Mouse (Mus musculus) liver, embryonic 16.5 days (tissue): ENCODE data around the gene Lsamp. TPM values are rescaled to one million over a fixed set of nuclear protein-coding genes. Genes with fewer than 3 reads are reported as not detected.

Experiments
- ATAC-seq: fragments of 200-750 bp; cut with Nextera tagmentation; 2 replicates; pipeline ENCODE4 v1.8.0; 2017; ENCODE audit warnings: low read depth, mild to moderate bottlenecking, moderate number of reproducible peaks, moderate library complexity
- H3K27ac ChIP-seq: fragments of 300-500 bp; sonication (generic); 2 replicates; pipeline ENCODE4 v1.5.1; 2014; ENCODE audit warnings: mild to moderate bottlenecking, low read length
- H3K27me3 ChIP-seq: fragments of 300-500 bp; sonication (generic); 2 replicates; pipeline ENCODE4 v1.6.1; 2014; ENCODE audit warnings: low read depth, low read length, mixed read lengths; ENCODE audit not compliant: control insufficient read depth, insufficient read depth
- H3K36me3 ChIP-seq: fragments of 300-500 bp; sonication (generic); 2 replicates; pipeline ENCODE4 v1.6.1; 2014; ENCODE audit warnings: mild to moderate bottlenecking; ENCODE audit not compliant: control insufficient read depth, insufficient read depth
- H3K4me1 ChIP-seq: fragments of 300-500 bp; sonication (generic); 2 replicates; pipeline ENCODE4 v1.6.1; 2014; ENCODE audit warnings: low read depth, low read length, mixed read lengths; ENCODE audit not compliant: control insufficient read depth
- H3K4me2 ChIP-seq: fragments of 300-500 bp; sonication (generic); 2 replicates; pipeline ENCODE4 v1.6.1; 2014; ENCODE audit warnings: low read depth, low read length, mixed read lengths
- H3K4me3 ChIP-seq: fragments of 300-500 bp; sonication (generic); 2 replicates; pipeline ENCODE4 v1.5.1; 2014; ENCODE audit warnings: low read depth, mild to moderate bottlenecking, low read length
- H3K9ac ChIP-seq: fragments of 300-500 bp; sonication (generic); 2 replicates; pipeline ENCODE4 v1.6.1; 2014; ENCODE audit warnings: low read depth, low read length
- H3K9me3 ChIP-seq: fragments of 300-500 bp; sonication (generic); replicated peaks from 2 replicates; pipeline ENCODE4 v1.6.1; 2016; ENCODE audit warnings: low read length; ENCODE audit not compliant: control insufficient read depth
- WGBS: fragments of 180-500 bp; shearing (Covaris S2); extraction: QIAGEN DNeasy Blood & Tissue Kit; methylation state at CpG from one replicate; pipeline ENCODE4 v1.1.7; 2014; ENCODE audit not compliant: insufficient replicate concordance; 5-methylcytosine and 5-hydroxymethylcytosine counted together
- polyA plus RNA-seq: library from polyadenylated mRNA; unstranded; fragments of >200 nt; fragmentation: Nextera tagmentation; extraction: Ambion mirVana; gene quantifications from 2 replicates; pipeline ENCODE4 v1.2.1, GENCODE M21; 2015

Lsamp gene
- polyA plus RNA-seq, 1 experiment from 2014 or later, result 0.15 TPM

DNA sequence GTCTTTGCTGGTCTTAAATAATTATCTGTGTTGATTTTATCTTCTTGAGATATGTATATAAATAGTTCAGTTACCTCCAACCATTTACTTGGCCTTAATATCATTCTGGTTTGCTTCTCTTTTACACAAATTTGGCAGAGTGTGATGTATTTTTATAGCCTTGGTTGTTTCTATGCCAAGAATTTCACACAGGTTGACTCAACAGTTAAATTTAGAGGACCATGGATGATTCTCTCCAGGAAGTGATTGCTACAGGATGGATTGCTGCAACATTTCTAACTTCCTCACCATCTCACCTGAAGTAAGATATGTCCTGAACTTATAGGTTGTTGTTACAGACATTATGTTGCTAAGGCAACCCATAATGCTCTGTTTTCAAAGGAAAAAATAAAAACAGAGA is 882.6 kb downstream of the Lsamp start:
- no peak overlapping the region for H3K9ac ChIP-seq
- H3K9me3 ChIP-seq, result no peaks in the 10 kb centered on the region
- no peak overlapping the region for H3K27ac ChIP-seq
- H3K4me2 ChIP-seq, result no peak overlapping the region
- ATAC-seq, result no peak
- no peaks in the 10 kb centered on the region for H3K36me3 ChIP-seq
- no peaks in the 10 kb centered on the region for H3K4me1 ChIP-seq
- no peak overlapping the region for H3K4me3 ChIP-seq
- no peaks in the 10 kb centered on the region for H3K27me3 ChIP-seq

DNA sequence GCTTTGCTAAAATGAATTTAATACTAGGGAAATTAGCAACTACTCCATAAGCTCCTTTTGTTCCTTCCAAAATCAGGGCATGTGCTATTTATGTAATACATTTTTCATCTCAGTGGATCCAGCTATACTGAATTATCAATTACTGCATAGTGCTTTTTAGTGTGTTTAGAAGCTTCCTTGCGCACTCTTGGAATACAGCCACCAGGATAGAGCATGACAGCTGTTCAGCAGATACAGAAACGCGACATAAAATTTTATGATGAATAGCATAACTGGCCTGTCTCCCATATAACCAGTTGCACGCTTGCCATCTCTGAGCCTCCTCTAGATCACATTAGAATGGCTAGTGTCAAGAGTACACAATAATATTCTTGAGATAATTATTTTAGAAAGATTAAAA is 894.1 kb downstream of the Lsamp start:
- H3K4me1 ChIP-seq, result no peaks in the 10 kb centered on the region
- WGBS, result 63% methylated on average over 4 of the region's 4 CpGs
- H3K36me3 ChIP-seq, result no peaks in the 10 kb centered on the region

DNA sequence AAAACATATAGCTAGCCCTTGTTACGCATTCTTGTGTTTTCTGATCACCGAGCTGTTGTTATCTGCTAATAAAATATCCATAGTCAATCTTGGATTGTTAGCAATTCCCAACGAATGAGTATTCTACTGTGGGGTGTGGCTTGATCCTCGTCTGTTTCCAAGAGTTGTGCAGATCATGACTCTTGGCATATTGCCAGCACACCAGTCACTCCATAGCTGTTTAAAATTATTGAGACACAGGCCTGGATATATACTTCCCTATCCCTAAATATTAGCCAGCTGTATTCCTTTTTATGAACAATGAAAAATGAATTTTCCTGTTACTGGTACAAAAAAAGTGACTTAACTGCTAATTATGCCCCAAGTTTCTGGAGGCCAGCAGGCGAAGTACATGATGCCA is 897.8 kb downstream of the Lsamp start:
- H3K36me3 ChIP-seq, result no peaks in the 10 kb centered on the region
- H3K27me3 ChIP-seq, result no peaks in the 10 kb centered on the region
- H3K9me3 ChIP-seq, result no peaks in the 10 kb centered on the region
- H3K9ac ChIP-seq, result no peak overlapping the region
- no peak overlapping the region for H3K4me3 ChIP-seq
- no peaks in the 10 kb centered on the region for H3K4me1 ChIP-seq
- no peak for ATAC-seq
- no peak overlapping the region for H3K4me2 ChIP-seq
- H3K27ac ChIP-seq, result no peak overlapping the region
- WGBS, result 51% methylated on average over 5 of the region's 5 CpGs

More for the DNA sequence above, 894.1 kb downstream of the Lsamp start:
- no peak for ATAC-seq
- Histone ChIP-seq H3K4me2 (no peak overlapping the region), H3K9ac (no peak overlapping the region), H3K9me3 (no peaks in the 10 kb centered on the region), H3K4me3 (no peak overlapping the region), H3K27ac (no peak overlapping the region), H3K27me3 (no peaks in the 10 kb centered on the region)

DNA sequence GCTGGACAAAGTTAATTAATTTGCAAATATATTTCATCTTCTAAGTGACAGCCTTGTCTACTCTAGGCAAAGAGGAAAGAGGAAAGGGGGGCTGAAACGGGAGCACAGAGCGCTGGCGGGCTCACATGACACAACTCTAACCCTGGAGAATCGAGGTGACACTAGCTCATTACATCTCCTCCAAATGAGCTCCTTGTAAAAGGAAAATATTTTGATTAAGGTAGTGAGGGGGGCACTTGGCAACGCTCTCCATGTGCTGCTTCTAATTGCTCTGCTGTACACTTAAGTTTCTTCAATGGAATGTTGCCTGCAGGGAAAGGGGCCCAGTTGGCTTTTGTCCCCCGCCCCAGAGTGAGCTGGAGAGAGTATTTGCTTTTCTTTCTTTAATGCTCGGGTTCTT is 907.2 kb downstream of the Lsamp start:
- ATAC-seq, result no peak
- H3K4me2 ChIP-seq, result no peak overlapping the region
- WGBS, result 42% methylated on average over 7 of the region's 7 CpGs
- H3K9me3 ChIP-seq, result no peaks in the 10 kb centered on the region
- no peak overlapping the region for H3K27ac ChIP-seq
- no peak overlapping the region for H3K4me3 ChIP-seq
- H3K4me1 ChIP-seq, result no peaks in the 10 kb centered on the region
- H3K9ac ChIP-seq, result no peak overlapping the region
- no peaks in the 10 kb centered on the region for H3K27me3 ChIP-seq
- no peaks in the 10 kb centered on the region for H3K36me3 ChIP-seq

DNA sequence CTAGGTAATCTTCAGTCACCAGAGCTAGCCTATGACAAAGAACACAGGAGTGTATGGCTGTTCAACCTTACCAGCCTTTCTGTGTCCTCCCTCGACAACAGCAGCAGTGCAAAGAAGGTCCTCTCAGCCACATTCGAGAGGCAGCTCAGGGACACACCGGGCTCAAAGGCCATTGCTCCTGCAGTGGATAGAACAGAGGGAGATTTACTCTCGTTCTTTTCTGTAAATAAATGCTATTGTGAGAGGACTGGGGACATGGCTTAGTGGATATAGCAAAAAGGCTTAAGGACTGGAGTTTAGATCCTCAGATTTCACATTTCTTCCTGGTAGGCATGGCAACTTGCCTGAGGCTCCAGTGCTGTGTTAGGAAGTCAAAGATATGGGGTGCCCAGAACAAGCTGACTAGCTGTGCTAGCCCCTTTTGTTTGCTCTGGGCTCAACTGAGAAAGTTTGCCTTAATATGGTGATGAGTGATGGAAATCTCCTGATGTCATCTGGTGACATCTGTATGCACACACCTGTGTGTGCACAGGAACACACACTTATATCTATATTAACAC is 913.7 kb downstream of the Lsamp start:
- no peak for ATAC-seq
- Histone ChIP-seq H3K4me2 (no peak overlapping the region), H3K36me3 (no peaks in the 10 kb centered on the region), H3K9me3 (no peaks in the 10 kb centered on the region), H3K9ac (no peak overlapping the region), H3K27ac (no peak overlapping the region), H3K4me3 (no peak overlapping the region), H3K27me3 (no peaks in the 10 kb centered on the region), H3K4me1 (no peaks in the 10 kb centered on the region)
- 48% methylated on average over 4 of the region's 4 CpGs for WGBS

DNA sequence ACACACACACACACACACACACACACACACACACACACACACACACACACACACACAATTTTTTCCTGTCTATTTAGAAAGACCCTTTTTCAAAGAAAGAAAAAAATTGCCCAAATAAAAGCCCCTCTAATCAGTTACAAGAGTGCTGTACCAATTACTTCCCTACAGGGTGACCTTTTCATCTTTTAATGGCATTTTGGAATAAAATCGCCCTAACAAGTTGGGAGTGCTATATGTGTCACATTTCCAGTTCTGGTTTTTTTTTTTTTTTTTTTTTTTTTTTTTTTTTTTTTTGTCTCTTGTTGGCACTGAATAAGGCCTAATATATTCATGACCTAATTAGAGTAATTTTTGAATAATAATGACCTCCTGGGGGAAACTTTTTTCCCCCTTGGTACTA is 923.7 kb downstream of the Lsamp start:
- 56% methylated on average over 1 of the region's 1 CpGs for WGBS
- no peaks in the 10 kb centered on the region for H3K36me3 ChIP-seq
- no peak for ATAC-seq
- H3K27ac ChIP-seq, result no peak overlapping the region
- H3K4me1 ChIP-seq, result no peaks in the 10 kb centered on the region
- H3K9ac ChIP-seq, result no peak overlapping the region
- no peaks in the 10 kb centered on the region for H3K9me3 ChIP-seq
- H3K27me3 ChIP-seq, result no peaks in the 10 kb centered on the region
- H3K4me3 ChIP-seq, result no peak overlapping the region
- no peak overlapping the region for H3K4me2 ChIP-seq

DNA sequence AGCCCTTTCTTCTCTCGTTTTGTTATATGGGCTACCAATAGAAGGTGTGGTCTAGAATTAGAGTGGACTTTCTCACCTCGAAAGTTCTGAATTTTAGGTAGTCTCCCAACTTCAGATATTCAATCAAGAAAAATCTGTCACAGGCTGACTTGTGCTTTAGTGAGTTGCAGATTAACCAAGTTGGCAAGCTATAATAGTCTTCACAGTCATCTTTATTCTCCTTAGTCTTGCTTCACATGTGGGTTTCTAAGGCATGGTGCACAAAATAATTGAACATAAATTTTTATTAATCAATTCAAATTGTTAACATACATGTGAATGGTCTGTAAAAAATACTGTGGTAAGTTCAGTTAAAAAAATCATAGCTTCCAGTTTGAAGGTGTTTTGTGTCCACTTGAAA is 930.0 kb downstream of the Lsamp start:
- WGBS, result 52% methylated on average over 2 of the region's 2 CpGs
- Histone ChIP-seq H3K9ac (no peak overlapping the region), H3K27ac (no peak overlapping the region), H3K27me3 (no peaks in the 10 kb centered on the region), H3K4me1 (no peaks in the 10 kb centered on the region), H3K4me3 (no peak overlapping the region), H3K9me3 (no peaks in the 10 kb centered on the region), H3K36me3 (no peaks in the 10 kb centered on the region), H3K4me2 (no peak overlapping the region)
- ATAC-seq, result no peak

DNA sequence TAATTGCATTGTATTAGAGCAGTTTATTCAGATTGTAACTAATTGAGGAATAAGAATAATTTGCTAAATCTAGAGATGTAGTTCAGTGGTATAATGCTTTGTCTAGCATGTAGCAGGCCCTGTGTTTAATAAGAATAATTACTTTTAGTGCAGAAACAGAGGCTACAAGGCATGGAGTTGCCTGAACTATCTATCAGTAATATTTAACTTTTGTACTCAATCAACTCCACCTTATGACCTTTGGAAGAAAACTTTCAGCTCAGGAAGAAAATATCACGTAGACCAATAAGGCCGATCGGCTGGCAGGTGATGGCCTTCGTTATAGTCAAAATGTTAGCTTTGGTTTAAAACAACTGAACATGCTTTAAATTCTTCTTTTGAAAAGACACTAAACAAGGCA is 946.4 kb downstream of the Lsamp start:
- WGBS, result 75% methylated on average over 4 of the region's 4 CpGs
- Histone ChIP-seq H3K27ac (no peak overlapping the region), H3K4me3 (no peak overlapping the region), H3K9me3 (no peaks in the 10 kb centered on the region), H3K36me3 (no peaks in the 10 kb centered on the region), H3K9ac (no peak overlapping the region), H3K27me3 (no peaks in the 10 kb centered on the region), H3K4me1 (no peaks in the 10 kb centered on the region), H3K4me2 (no peak overlapping the region)
- no peak for ATAC-seq

DNA sequence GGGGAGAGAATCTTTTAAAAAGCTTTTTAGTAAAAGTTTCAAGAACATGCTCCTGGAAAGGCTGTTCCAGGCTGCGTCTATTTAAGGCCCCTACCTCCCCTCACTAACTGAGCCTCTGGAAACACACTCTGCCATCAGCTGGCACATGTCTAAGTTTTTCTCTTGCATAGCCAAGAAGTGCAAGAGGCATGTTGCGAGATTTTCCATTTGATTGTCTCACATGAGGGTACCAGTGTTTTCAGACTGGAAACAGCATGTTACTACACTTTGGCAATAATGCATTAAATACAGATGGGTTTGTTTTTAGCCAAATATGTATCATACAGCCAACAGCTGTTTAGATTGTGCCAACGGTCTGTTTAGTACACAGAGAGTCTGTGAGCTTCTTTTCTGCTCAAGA is 958.1 kb downstream of the Lsamp start:
- no peak for ATAC-seq
- Histone ChIP-seq H3K36me3 (no peaks in the 10 kb centered on the region), H3K9ac (no peak overlapping the region), H3K4me3 (no peak overlapping the region), H3K4me2 (no peak overlapping the region), H3K9me3 (no peaks in the 10 kb centered on the region), H3K27ac (no peak overlapping the region), H3K4me1 (no peaks in the 10 kb centered on the region), H3K27me3 (no peaks in the 10 kb centered on the region)
- 62% methylated on average over 3 of the region's 3 CpGs for WGBS

DNA sequence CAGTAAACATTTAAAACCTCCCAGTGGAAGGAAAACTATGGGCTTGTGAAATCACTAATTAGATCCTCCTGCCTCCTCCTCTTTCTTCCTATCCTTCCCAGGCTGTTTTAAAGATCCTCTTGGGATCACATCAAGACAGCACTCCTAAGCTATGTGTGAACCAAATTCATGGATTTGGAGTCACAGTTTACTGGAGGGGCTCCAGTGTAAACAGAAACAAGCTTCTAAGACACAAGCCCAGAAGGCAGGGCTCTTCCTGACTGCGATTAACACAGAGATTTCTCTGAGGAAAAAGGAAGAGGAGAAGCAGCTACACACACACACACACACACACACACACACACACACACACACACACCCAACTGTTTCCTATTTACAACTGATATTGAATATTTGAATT is 961.7 kb downstream of the Lsamp start:
- H3K9ac ChIP-seq, result no peak overlapping the region
- H3K27ac ChIP-seq, result no peak overlapping the region
- H3K4me3 ChIP-seq, result no peak overlapping the region
- H3K36me3 ChIP-seq, result no peaks in the 10 kb centered on the region
- ATAC-seq, result no peak
- H3K27me3 ChIP-seq, result no peaks in the 10 kb centered on the region
- 21% methylated on average over 1 of the region's 1 CpGs for WGBS
- no peaks in the 10 kb centered on the region for H3K4me1 ChIP-seq
- H3K4me2 ChIP-seq, result no peak overlapping the region
- no peaks in the 10 kb centered on the region for H3K9me3 ChIP-seq
